Mouse (Mus musculus): ENCODE measurements around the gene Tdrd6.

The Tdrd6 gene

GRCm38 (mm10) chr17:43629496-43630426 lies at the start of gene Tdrd6:
TSS of gene Tdrd6 (minus strand) at chr17:43630299.
- DNase-seq (ENCODE audit: low read depth, low spot score), result no peak

- no peak for DNase-seq (ENCODE audit: low read depth, low spot score)
Measured at GRCm38 (mm10) chr17:43677317-43677716, 47.2 kb upstream of the Tdrd6 start.

- peak; percentile 26 for DNase-seq (ENCODE audit: low read depth, low spot score)
Measured at GRCm38 (mm10) chr17:43676241-43676640, 46.1 kb upstream of the Tdrd6 start.

GRCm38 (mm10) chr17:43675228-43675627 lies 45.1 kb upstream of the Tdrd6 start:
- DNase-seq (ENCODE audit: low read depth, low spot score), result peak; percentile 70

GRCm38 (mm10) chr17:43671907-43672306 lies 41.8 kb upstream of the Tdrd6 start:
- DNase-seq (ENCODE audit: low read depth, low spot score), result no peak

GRCm38 (mm10) chr17:43669145-43669695 lies 39.1 kb upstream of the Tdrd6 start:
- DNase-seq (ENCODE audit: low read depth, low spot score), result peak; percentile 27

GRCm38 (mm10) chr17:43667290-43667843 lies 37.3 kb upstream of the Tdrd6 start, which contains the start of gene Cyp39a1:
TSS of gene Cyp39a1 (plus strand) at chr17:43667425.
- DNase-seq (ENCODE audit: low read depth, low spot score), result no peak

GRCm38 (mm10) chr17:43666576-43667289 lies 36.6 kb upstream of the Tdrd6 start, which contains the start of gene Slc25a27:
TSS of gene Slc25a27 (minus strand) at chr17:43667214.
- DNase-seq (ENCODE audit: low read depth, low spot score), result peak; percentile 98

- DNase-seq (ENCODE audit: low read depth, low spot score), result peak; percentile 66
Measured at GRCm38 (mm10) chr17:43651314-43652046, 21.4 kb upstream of the Tdrd6 start.

- DNase-seq (ENCODE audit: low read depth, low spot score), result peak; percentile 41
Measured at GRCm38 (mm10) chr17:43649641-43650436, 19.7 kb upstream of the Tdrd6 start.

GRCm38 (mm10) chr17:43646925-43647324 lies 16.8 kb upstream of the Tdrd6 start:
- no peak for DNase-seq (ENCODE audit: low read depth, low spot score)

GRCm38 (mm10) chr17:43645136-43645535 lies 15.0 kb upstream of the Tdrd6 start:
- peak; percentile 32 for DNase-seq (ENCODE audit: low read depth, low spot score)

- peak; percentile 83 for DNase-seq (ENCODE audit: low read depth, low spot score)
Measured at GRCm38 (mm10) chr17:43644375-43644774, 14.3 kb upstream of the Tdrd6 start.

- DNase-seq (ENCODE audit: low read depth, low spot score), result no peak
Measured at GRCm38 (mm10) chr17:43643191-43643590, 13.1 kb upstream of the Tdrd6 start.

- no peak for DNase-seq (ENCODE audit: low read depth, low spot score)
Measured at GRCm38 (mm10) chr17:43640825-43641224, 10.7 kb upstream of the Tdrd6 start.

GRCm38 (mm10) chr17:43637146-43637545 lies 7.0 kb upstream of the Tdrd6 start:
- no peak for DNase-seq (ENCODE audit: low read depth, low spot score)

- no peak for DNase-seq (ENCODE audit: low read depth, low spot score)
Measured at GRCm38 (mm10) chr17:43630427-43630760, 295 bp upstream of the Tdrd6 start.

- no peak for DNase-seq (ENCODE audit: low read depth, low spot score)
Measured at GRCm38 (mm10) chr17:43629026-43629495, 1.0 kb downstream of the Tdrd6 start.

- no peak for DNase-seq (ENCODE audit: low read depth, low spot score)
Measured at GRCm38 (mm10) chr17:43628246-43628645, 1.9 kb downstream of the Tdrd6 start.

- no peak for DNase-seq (ENCODE audit: low read depth, low spot score)
Measured at GRCm38 (mm10) chr17:43622076-43622475, 8.0 kb downstream of the Tdrd6 start.
